Mouse (Mus musculus) embryonic fibroblast, embryonic 13.5 days (primary cell): ENCODE results near the gene Chka.

Experiments
- CTCF ChIP-seq: IDR thresholded peaks from 2 replicates; pipeline ENCODE4 v1.5.1; 2011; ENCODE audit warnings: mild to moderate bottlenecking, control low read depth, low read length, moderate library complexity, borderline replicate concordance; ENCODE audit not compliant: insufficient read depth
- POLR2A ChIP-seq: IDR thresholded peaks from 2 replicates; pipeline ENCODE4 v1.6.1; 2011; ENCODE audit warnings: low read depth, mild to moderate bottlenecking, control low read depth, low read length, moderate library complexity

DNA sequence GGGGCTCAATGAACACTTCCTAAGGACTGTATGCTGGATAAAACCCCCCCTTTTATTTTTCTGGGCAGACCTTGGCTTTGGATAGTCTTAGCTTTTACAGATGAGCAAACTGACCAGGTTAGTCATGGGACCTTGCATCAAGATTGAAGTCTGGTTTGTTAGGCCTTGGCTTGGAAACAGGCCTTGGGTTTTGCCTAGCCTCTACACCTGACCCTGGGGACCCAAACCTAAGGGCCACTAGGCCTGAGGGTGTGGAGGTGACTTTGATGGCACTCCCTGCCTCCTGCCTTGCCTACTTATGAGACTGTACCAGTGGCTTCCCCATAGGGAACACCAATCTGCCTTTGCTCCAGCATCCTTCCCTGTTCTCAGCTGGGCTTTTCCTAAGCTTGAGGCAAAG is 68.4 kb downstream of the Chka start:
- no peak for TF ChIP-seq POLR2A
- no peak for TF ChIP-seq CTCF
